Mouse (Mus musculus) stomach, embryonic 16.5 days (tissue): Measurements from ENCODE around the gene Gm20075. TPM values are rescaled to one million over a fixed set of nuclear protein-coding genes. Genes with fewer than 3 reads are reported as not detected.

Experiments used
- polyA plus RNA-seq: library from polyadenylated mRNA; unstranded; fragments of >200 nt; fragmentation: Nextera tagmentation; extraction: Ambion mirVana; gene quantifications from 2 replicates; pipeline ENCODE4 v1.2.1, GENCODE M21; 2015

The Gm20075 gene
- polyA plus RNA-seq, 1 experiment from 2014 or later = 18.2 TPM

Other genes with a start within 250 kb of the Gm20075 start
- gene Iqgap2, start 189.5 kb downstream of the Gm20075 start, polyA plus RNA-seq = 16.2 and 18.4 TPM in 2 replicates
- gene Gm17190, start 678 bp upstream of the Gm20075 start, polyA plus RNA-seq = not detected in 2 replicates
- 2.3 and 3.2 TPM in 2 replicates for gene Sv2c, start 51.2 kb upstream of the Gm20075 start, polyA plus RNA-seq